Mouse (Mus musculus): ENCODE measurements at regions not wholly inside any gene's neighbourhood (a gene's known extent, or its start where the extent isn't known, plus 50 kb on each side); places are given as distances from the start of the nearest gene placed in this dataset.

DNA sequence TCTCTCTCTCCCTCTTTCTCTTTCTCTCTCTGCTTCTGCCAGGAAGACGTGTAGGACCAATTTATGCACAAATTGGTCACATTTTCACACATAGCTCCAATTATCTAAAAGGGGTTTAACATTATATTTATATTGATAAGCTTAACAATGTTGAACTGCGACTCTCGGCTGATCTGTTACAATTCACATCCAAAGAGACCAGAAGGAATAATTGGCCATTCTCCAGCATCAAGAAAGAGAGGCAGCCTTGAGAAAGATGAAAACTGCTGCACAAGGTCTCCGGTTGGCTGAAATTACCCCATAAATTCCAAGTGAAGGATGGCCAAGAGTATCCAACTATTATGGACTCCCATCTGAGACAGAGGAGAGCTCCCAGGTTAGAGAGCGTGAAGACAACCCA, 398.4 kb downstream of the Tshz3 start:
- DNase-seq: peak in 1 of 2 experiments; percentile 58

DNA sequence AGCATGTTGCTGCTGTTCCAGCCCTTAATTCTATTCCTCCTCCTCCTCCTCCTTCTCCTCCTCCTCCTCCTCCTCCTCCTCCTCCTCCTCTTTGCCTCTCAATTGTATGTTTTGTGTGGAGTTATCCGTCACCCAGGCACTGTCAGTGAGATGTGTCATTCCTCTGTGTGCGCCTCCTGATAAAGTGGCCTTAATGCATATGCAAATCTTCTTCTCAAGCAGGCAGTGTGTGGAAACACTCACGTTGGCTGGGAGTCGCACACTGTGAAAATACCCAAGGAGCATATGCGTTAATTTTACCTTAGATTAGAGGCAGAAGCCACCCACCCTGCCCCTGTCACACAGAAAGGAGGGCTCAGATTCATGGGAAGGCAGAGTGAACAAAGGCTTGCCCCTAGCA, 401.0 kb downstream of the Tshz3 start:
- DNase-seq: no peak

GRCm38 (mm10) chr7:37104671-37105070, 406.8 kb downstream of the Tshz3 start:
- DNase-seq: no peak

DNA sequence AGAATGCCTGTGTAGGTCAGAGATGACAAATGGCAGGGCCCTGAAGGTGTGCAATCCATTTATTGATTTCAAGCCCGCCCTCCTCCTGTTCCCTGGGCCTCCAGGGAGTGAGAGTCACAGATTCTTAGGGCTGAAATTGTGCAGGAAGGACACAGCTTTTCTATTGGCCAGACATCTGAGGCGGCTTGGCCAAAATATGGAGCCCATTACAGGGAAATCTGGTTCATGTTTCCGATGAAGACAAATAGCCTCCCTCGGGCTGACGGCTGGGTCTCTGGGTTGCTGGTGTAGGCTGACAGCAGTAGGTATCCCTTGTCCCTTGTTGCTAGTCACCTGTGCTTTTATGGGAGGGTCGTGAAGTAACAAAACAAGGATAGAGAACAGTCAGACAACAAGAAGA, 413.2 kb downstream of the Tshz3 start:
- no peak for DNase-seq

DNA sequence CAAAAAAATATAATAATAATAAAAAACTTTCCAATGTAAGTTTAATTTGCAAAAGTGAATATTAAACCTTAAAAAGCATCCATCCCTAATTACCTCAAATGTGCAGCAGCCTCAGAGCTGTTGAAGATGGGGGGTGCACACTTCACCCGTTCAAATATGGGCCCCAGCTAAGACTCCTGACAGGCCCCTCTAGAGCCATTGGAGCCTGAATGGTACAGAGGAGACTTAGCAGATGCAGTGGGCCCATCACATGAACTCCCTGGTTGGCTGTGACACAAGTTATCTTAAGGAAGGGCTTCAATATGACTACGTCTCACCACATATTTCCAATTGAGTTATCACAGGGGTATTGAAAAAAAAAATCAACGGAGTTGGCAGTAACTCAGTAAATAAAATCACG, 422.9 kb downstream of the Tshz3 start:
- no peak for DNase-seq

DNA sequence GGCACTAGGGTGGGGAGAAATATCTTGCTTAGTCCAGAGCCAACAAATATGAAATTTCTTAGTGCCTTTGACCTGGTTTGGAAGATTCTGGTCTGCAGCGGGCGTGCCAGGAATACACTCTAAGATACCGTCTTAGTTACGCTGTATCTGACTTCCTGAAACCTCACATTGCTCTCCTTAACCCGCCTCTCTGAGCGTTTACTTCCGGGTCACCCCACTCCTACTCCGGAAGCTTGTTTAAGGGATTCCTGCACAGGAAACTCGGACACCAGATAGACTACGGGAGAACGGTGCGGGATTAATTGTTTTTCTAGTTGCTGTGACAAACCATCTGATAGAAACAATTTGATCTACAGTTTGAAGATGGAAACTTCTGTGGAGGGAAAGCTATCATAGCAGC, 442.3 kb downstream of the Tshz3 start:
- no peak for DNase-seq

DNA sequence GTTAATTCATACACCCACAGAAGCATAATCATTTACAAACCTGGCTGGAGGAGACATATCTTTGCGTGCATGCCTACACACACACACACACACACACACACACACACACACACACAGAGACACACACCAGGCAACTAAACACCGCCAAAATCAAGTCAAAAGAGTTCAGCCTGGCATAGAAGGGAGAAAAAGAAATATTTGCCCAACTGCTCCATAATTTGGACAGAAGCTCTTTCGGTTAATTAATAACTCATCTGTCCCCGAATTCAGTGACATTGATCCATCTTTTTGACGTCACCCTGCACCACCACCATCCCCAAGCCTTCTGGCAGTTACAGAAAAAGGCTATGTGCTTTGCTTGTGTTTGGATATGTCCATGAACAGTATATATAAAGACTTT, 444.9 kb downstream of the Tshz3 start:
- no peak for DNase-seq

DNA sequence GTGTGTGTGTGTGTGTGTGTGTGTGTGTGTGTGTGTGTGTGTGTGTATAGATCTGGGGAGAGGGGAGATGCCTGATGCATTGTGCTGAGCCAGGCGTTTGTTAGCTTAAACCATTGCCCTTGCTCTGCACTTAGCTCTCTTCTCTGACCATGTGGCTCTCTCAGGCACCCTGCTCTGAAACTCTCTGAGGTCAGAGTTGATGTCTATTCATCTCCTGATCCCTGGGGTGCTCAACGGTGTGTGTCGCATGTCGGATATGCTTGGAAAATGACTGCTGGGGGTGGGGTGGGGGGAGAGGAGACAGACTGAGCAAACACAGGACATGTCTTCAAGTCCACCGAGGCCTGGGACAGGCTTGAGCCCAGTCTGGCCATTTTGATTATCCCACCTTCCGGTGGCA, 446.4 kb downstream of the Tshz3 start:
- DNase-seq: no peak

GRCm38 (mm10) chr7:37149711-37150110, 451.8 kb downstream of the Tshz3 start:
- peak; percentile 94 to 96 for DNase-seq

DNA sequence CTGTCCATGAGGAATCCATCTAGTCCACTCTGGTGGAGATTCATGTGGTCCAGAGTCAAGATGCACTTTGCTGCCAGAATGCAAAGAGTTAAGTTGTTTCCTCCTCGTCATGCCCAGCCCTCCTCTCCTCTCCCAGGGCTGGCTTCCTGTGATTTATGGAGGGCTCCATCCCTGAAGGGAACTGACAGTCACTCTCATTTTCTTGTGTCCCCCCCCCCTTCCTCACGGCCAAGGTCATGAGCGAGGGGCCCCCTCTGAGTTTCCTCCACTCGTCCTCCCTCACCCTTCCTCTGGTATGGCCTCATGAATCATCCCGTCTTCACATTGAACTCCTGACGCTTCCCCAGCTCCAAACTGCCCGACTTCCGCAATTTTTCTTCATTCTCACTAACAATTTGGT, 461.9 kb downstream of the Tshz3 start:
- DNase-seq: no peak

DNA sequence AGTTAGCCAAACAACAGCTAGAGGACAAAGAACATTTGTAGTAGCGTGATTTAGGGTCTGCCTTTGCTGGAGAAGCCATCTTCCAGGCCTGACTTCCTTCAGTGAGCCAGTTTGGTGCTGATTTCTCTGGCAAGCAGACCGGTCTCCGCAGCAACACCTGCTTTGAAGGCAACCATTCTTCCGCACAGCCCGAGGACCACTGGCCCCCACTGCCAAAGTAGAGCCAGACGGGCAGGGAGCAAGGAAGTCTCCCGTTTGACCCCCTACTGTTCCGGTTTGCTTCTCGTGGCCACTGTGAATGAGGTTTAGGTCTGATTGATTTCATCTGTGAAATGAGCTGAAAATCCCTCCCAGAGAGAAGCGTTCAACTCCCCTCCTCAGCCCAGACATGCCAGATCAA, 471.0 kb downstream of the Tshz3 start:
- peak; percentile 61 to 68 for DNase-seq

- DNase-seq: no peak
These were observed 477.8 kb downstream of the Tshz3 start for GRCm38 (mm10) chr7:37175746-37176145.

- DNase-seq: no peak
These were observed 480.3 kb downstream of the Tshz3 start for GRCm38 (mm10) chr7:37178256-37178655.

GRCm38 (mm10) chr7:37179907-37180306, 482.0 kb downstream of the Tshz3 start:
- no peak for DNase-seq

GRCm38 (mm10) chr7:37180416-37180815, 482.5 kb downstream of the Tshz3 start:
- peak; percentile 20 to 41 for DNase-seq

DNA sequence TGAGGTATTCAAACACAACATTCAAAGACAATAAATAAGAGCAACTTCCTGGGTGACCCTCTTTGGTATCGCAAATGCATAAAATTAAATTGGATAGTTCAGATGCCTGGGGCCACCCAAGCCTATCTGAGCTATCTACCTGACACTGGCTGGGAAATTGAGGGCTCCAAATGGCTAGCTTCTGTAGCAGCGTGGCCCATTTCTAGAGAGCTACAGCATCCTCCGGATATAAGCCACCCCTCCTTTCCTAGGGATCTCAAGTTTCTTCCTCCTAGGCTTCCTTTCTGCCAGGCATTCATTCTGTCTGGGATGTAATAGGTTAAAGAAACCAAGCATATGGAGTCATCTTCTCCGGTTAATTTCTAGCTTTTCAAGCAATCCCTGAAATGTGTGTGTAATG, 483.2 kb downstream of the Tshz3 start:
- no peak for DNase-seq

GRCm38 (mm10) chr7:37192536-37192935, 494.6 kb downstream of the Tshz3 start:
- DNase-seq: no peak

DNA sequence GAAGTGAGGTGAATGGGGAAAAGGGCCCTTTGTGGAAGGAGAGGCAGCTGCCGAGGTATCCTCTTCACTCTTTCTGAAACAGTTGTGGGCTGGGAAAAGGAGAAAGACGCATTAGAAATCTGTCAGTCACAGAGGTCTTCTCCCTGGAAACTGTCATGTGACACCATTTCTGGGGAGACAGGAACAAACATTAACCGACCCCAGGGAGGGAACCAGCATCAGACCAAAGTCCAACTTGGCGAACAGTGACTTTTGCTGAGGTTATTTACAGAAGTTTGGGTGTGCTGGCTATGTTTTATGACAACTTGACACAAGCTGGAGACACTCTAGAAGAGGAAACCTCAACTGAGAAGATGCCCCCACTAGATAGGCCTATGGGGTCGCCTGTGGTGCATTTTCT, 506.9 kb downstream of the Tshz3 start:
- no peak for DNase-seq

DNA sequence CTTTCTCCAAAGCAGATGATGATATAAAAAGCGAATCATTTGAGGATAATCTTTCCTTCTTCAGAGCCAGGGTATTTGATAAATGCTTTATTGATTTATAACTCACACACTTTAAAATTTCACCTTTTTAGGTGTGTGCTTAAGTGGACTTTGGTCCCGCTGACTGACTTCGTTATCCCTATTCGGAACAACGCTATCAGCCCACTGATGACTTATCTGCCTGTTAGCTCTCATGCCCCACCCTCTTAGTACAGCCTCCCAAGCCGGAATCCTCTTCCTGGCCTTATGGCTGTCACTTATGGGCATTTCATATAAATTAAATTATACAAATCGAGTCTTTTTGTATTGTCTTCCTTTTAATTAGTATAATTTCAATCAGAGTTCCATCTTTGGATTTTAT, 510.4 kb downstream of the Tshz3 start:
- DNase-seq: no peak

GRCm38 (mm10) chr7:37213751-37214181, 515.8 kb downstream of the Tshz3 start:
- peak; percentile 6 to 19 for DNase-seq

- DNase-seq: no peak
These were observed 517.6 kb downstream of the Tshz3 start for GRCm38 (mm10) chr7:37215498-37215897.

- DNase-seq: no peak
These were observed 522.6 kb downstream of the Tshz3 start for GRCm38 (mm10) chr7:37220476-37220875.

- peak in 1 of 2 experiments; percentile 25 for DNase-seq
These were observed 528.5 kb downstream of the Tshz3 start for GRCm38 (mm10) chr7:37226423-37226822.

GRCm38 (mm10) chr7:37230641-37231347, 532.9 kb downstream of the Tshz3 start:
- DNase-seq: no peak

- peak; percentile 39 to 52 for DNase-seq
These were observed 532.6 kb downstream of the Zfp536 start for GRCm38 (mm10) chr7:37240832-37241231.
